Mouse (Mus musculus): ENCODE measurements around the gene Cntn4.

Cntn4 gene

GRCm38 (mm10) chr6:106097856-106098255 lies 420.4 kb downstream of the Cntn4 start:
- DNase-seq = no peak

- no peak for DNase-seq
These were observed 441.1 kb downstream of the Cntn4 start for GRCm38 (mm10) chr6:106118523-106119081.

GRCm38 (mm10) chr6:106153530-106153929 lies 476.1 kb downstream of the Cntn4 start:
- DNase-seq = no peak

- DNase-seq = no peak
These were observed 477.9 kb downstream of the Cntn4 start for GRCm38 (mm10) chr6:106155362-106155761.

- DNase-seq = no peak
These were observed 500.1 kb downstream of the Cntn4 start for GRCm38 (mm10) chr6:106177546-106177945.

- DNase-seq = no peak
These were observed 504.1 kb downstream of the Cntn4 start for GRCm38 (mm10) chr6:106181596-106181995.

- no peak for DNase-seq
These were observed 523.5 kb downstream of the Cntn4 start for GRCm38 (mm10) chr6:106200974-106201373.

- no peak for DNase-seq
These were observed 529.9 kb downstream of the Cntn4 start for GRCm38 (mm10) chr6:106207401-106207800.

- no peak for DNase-seq
These were observed 535.6 kb downstream of the Cntn4 start for GRCm38 (mm10) chr6:106213071-106213470.

GRCm38 (mm10) chr6:106237046-106237948 lies 559.8 kb downstream of the Cntn4 start:
- no peak for DNase-seq

GRCm38 (mm10) chr6:106241553-106241952 lies 564.1 kb downstream of the Cntn4 start:
- no peak for DNase-seq

GRCm38 (mm10) chr6:106263396-106263795 lies 585.9 kb downstream of the Cntn4 start:
- DNase-seq = no peak

- DNase-seq = no peak
These were observed 588.0 kb downstream of the Cntn4 start for GRCm38 (mm10) chr6:106265487-106265886.

- no peak for DNase-seq
These were observed 588.8 kb downstream of the Cntn4 start for GRCm38 (mm10) chr6:106266304-106266703.

- no peak for DNase-seq
These were observed 591.3 kb downstream of the Cntn4 start for GRCm38 (mm10) chr6:106268723-106269122.

GRCm38 (mm10) chr6:106277139-106277538 lies 599.7 kb downstream of the Cntn4 start:
- DNase-seq = no peak

GRCm38 (mm10) chr6:106281621-106282020 lies 604.2 kb downstream of the Cntn4 start:
- no peak for DNase-seq

GRCm38 (mm10) chr6:106283815-106284214 lies 606.4 kb downstream of the Cntn4 start:
- no peak for DNase-seq

- DNase-seq = no peak
These were observed 622.0 kb downstream of the Cntn4 start for GRCm38 (mm10) chr6:106299451-106299850.

GRCm38 (mm10) chr6:106300179-106300578 lies 622.7 kb downstream of the Cntn4 start:
- DNase-seq = no peak

- DNase-seq = no peak
These were observed 625.0 kb downstream of the Cntn4 start for GRCm38 (mm10) chr6:106302435-106302834.

GRCm38 (mm10) chr6:106328987-106329386 lies 651.5 kb downstream of the Cntn4 start:
- no peak for DNase-seq

GRCm38 (mm10) chr6:106329636-106330035 lies 652.2 kb downstream of the Cntn4 start:
- DNase-seq = no peak

- DNase-seq = no peak
These were observed 655.0 kb downstream of the Cntn4 start for GRCm38 (mm10) chr6:106332466-106332865.

Data from thymus, postnatal 25 days (tissue).